Mouse (Mus musculus): ENCODE results near the gene Mipep.

Gene Mipep

GRCm38 (mm10) chr14:60784427-60785315 is at the start of gene Mipep:
Gene Mipep (plus strand): TSS chr14:60784573.
- peak; percentile 92 for DNase-seq (ENCODE audit: low read depth, low spot score)
- no peaks in the 10 kb centered on the region for H3K27me3 ChIP-seq (ENCODE audit: control insufficient read depth, insufficient read depth, low read length, poor library complexity, severe bottlenecking)
- no peaks in the 10 kb centered on the region for H3K36me3 ChIP-seq (ENCODE audit: control insufficient read depth, insufficient read depth, low read length, poor library complexity, severe bottlenecking)

- no peak for DNase-seq (ENCODE audit: low read depth, low spot score)
- no peaks in the 10 kb centered on the region for H3K27me3 ChIP-seq (ENCODE audit: control insufficient read depth, insufficient read depth, low read length, poor library complexity, severe bottlenecking)
Observed at GRCm38 (mm10) chr14:60735206-60735605, 49.2 kb upstream of the Mipep start.

GRCm38 (mm10) chr14:60735848-60736547 is 48.4 kb upstream of the Mipep start:
- no peaks in the 10 kb centered on the region for H3K27me3 ChIP-seq (ENCODE audit: control insufficient read depth, insufficient read depth, low read length, poor library complexity, severe bottlenecking)
- DNase-seq (ENCODE audit: low read depth, low spot score) = peak; percentile 29
- H3K36me3 ChIP-seq (ENCODE audit: control insufficient read depth, insufficient read depth, low read length, poor library complexity, severe bottlenecking) = no peaks in the 10 kb centered on the region

More at GRCm38 (mm10) chr14:60735206-60735605, 49.2 kb upstream of the Mipep start:
- H3K36me3 ChIP-seq (ENCODE audit: control insufficient read depth, insufficient read depth, low read length, poor library complexity, severe bottlenecking) = no peaks in the 10 kb centered on the region

- DNase-seq (ENCODE audit: low read depth, low spot score) = peak; percentile 85
- no peaks in the 10 kb centered on the region for H3K27me3 ChIP-seq (ENCODE audit: control insufficient read depth, insufficient read depth, low read length, poor library complexity, severe bottlenecking)
- no peaks in the 10 kb centered on the region; the same call in 1 of the 2 replicates for H3K36me3 ChIP-seq (ENCODE audit: control insufficient read depth, insufficient read depth, low read length, poor library complexity, severe bottlenecking)
Observed at GRCm38 (mm10) chr14:60736591-60737192, 47.7 kb upstream of the Mipep start.

GRCm38 (mm10) chr14:60737202-60737611 is 47.2 kb upstream of the Mipep start:
- DNase-seq (ENCODE audit: low read depth, low spot score) = peak; percentile 77
- Histone ChIP-seq H3K27me3 (ENCODE audit: control insufficient read depth, insufficient read depth, low read length, poor library complexity, severe bottlenecking) (no peaks in the 10 kb centered on the region), H3K36me3 (ENCODE audit: control insufficient read depth, insufficient read depth, low read length, poor library complexity, severe bottlenecking) (no peaks in the 10 kb centered on the region; the same call in 1 of the 2 replicates)

- H3K27me3 ChIP-seq (ENCODE audit: control insufficient read depth, insufficient read depth, low read length, poor library complexity, severe bottlenecking) = no peaks in the 10 kb centered on the region
- H3K36me3 ChIP-seq (ENCODE audit: control insufficient read depth, insufficient read depth, low read length, poor library complexity, severe bottlenecking) = no peaks in the 10 kb centered on the region; the same call in 1 of the 2 replicates
- peak; percentile 69 for DNase-seq (ENCODE audit: low read depth, low spot score)
Observed at GRCm38 (mm10) chr14:60738434-60738938, 45.9 kb upstream of the Mipep start.

- no peak for DNase-seq (ENCODE audit: low read depth, low spot score)
- H3K36me3 ChIP-seq (ENCODE audit: control insufficient read depth, insufficient read depth, low read length, poor library complexity, severe bottlenecking) = no peaks in the 10 kb centered on the region; the same call in 1 of the 2 replicates
- no peaks in the 10 kb centered on the region for H3K27me3 ChIP-seq (ENCODE audit: control insufficient read depth, insufficient read depth, low read length, poor library complexity, severe bottlenecking)
Observed at GRCm38 (mm10) chr14:60739155-60739554, 45.2 kb upstream of the Mipep start.

GRCm38 (mm10) chr14:60739616-60740015 is 44.8 kb upstream of the Mipep start:
- H3K36me3 ChIP-seq (ENCODE audit: control insufficient read depth, insufficient read depth, low read length, poor library complexity, severe bottlenecking) = no peaks in the 10 kb centered on the region; the same call in 1 of the 2 replicates
- DNase-seq (ENCODE audit: low read depth, low spot score) = no peak
- no peaks in the 10 kb centered on the region for H3K27me3 ChIP-seq (ENCODE audit: control insufficient read depth, insufficient read depth, low read length, poor library complexity, severe bottlenecking)

- H3K27me3 ChIP-seq (ENCODE audit: control insufficient read depth, insufficient read depth, low read length, poor library complexity, severe bottlenecking) = no peaks in the 10 kb centered on the region
- DNase-seq (ENCODE audit: low read depth, low spot score) = peak; percentile 34
- no peaks in the 10 kb centered on the region; the same call in 1 of the 2 replicates for H3K36me3 ChIP-seq (ENCODE audit: control insufficient read depth, insufficient read depth, low read length, poor library complexity, severe bottlenecking)
Observed at GRCm38 (mm10) chr14:60740507-60740906, 43.9 kb upstream of the Mipep start.

- no peak for DNase-seq (ENCODE audit: low read depth, low spot score)
- H3K27me3 ChIP-seq (ENCODE audit: control insufficient read depth, insufficient read depth, low read length, poor library complexity, severe bottlenecking) = no peaks in the 10 kb centered on the region
- H3K36me3 ChIP-seq (ENCODE audit: control insufficient read depth, insufficient read depth, low read length, poor library complexity, severe bottlenecking) = no peaks in the 10 kb centered on the region; the same call in 1 of the 2 replicates
Observed at GRCm38 (mm10) chr14:60741033-60741432, 43.3 kb upstream of the Mipep start.

- peaks cover 2% of the 10 kb centered on the region for H3K36me3 ChIP-seq (ENCODE audit: control insufficient read depth, insufficient read depth, low read length, poor library complexity, severe bottlenecking)
- no peak for DNase-seq (ENCODE audit: low read depth, low spot score)
- H3K27me3 ChIP-seq (ENCODE audit: control insufficient read depth, insufficient read depth, low read length, poor library complexity, severe bottlenecking) = no peaks in the 10 kb centered on the region
Observed at GRCm38 (mm10) chr14:60741490-60741981, 42.8 kb upstream of the Mipep start.

- H3K36me3 ChIP-seq (ENCODE audit: control insufficient read depth, insufficient read depth, low read length, poor library complexity, severe bottlenecking) = peaks cover 2% of the 10 kb centered on the region
- H3K27me3 ChIP-seq (ENCODE audit: control insufficient read depth, insufficient read depth, low read length, poor library complexity, severe bottlenecking) = no peaks in the 10 kb centered on the region
- no peak for DNase-seq (ENCODE audit: low read depth, low spot score)
Observed at GRCm38 (mm10) chr14:60743681-60744080, 40.7 kb upstream of the Mipep start.

GRCm38 (mm10) chr14:60745201-60745600 is 39.2 kb upstream of the Mipep start:
- Histone ChIP-seq H3K36me3 (ENCODE audit: control insufficient read depth, insufficient read depth, low read length, poor library complexity, severe bottlenecking) (peaks cover 3% of the 10 kb centered on the region), H3K27me3 (ENCODE audit: control insufficient read depth, insufficient read depth, low read length, poor library complexity, severe bottlenecking) (no peaks in the 10 kb centered on the region)
- no peak for DNase-seq (ENCODE audit: low read depth, low spot score)

- no peak for DNase-seq (ENCODE audit: low read depth, low spot score)
- Histone ChIP-seq H3K36me3 (ENCODE audit: control insufficient read depth, insufficient read depth, low read length, poor library complexity, severe bottlenecking) (peaks cover 6% of the 10 kb centered on the region), H3K27me3 (ENCODE audit: control insufficient read depth, insufficient read depth, low read length, poor library complexity, severe bottlenecking) (no peaks in the 10 kb centered on the region)
Observed at GRCm38 (mm10) chr14:60746141-60746540, 38.2 kb upstream of the Mipep start.

Data from splenic B cell, adult 2 months (primary cell).